Mouse (Mus musculus): ENCODE data around the gene Mgat5. TPM values are rescaled to one million over a fixed set of nuclear protein-coding genes. Genes with fewer than 3 reads are reported as not detected.

Gene Mgat5
- polyA plus RNA-seq, 1 experiment: 22.7 TPM

GRCm38 (mm10) chr1:127420795-127421194 is 216.0 kb downstream of the Mgat5 start:
- H3K27ac ChIP-seq (ENCODE audit: insufficient read depth, low read depth, low read length): no peak overlapping the region
- no peak for TF ChIP-seq CTCF (IDR thresholded peaks at IDR 0.05; ENCODE audit: low read depth, low read length)
- TF ChIP-seq POLR2A (IDR thresholded peaks at IDR 0.05; ENCODE audit: borderline replicate concordance, low read depth, low read length): no peak
- H3K4me3 ChIP-seq (ENCODE audit: insufficient read depth, low read length): no peak overlapping the region
- peaks cover 28% of the 10 kb centered on the region for H3K4me1 ChIP-seq (ENCODE audit: control insufficient read depth, insufficient read depth, low read length)

- Histone ChIP-seq H3K4me1 (ENCODE audit: control insufficient read depth, insufficient read depth, low read length) (peaks cover 16% of the 10 kb centered on the region), H3K27ac (ENCODE audit: insufficient read depth, low read depth, low read length) (no peak overlapping the region), H3K4me3 (ENCODE audit: insufficient read depth, low read length) (no peak overlapping the region)
- TF ChIP-seq POLR2A (IDR thresholded peaks at IDR 0.05; ENCODE audit: borderline replicate concordance, low read depth, low read length): no peak
- TF ChIP-seq CTCF (IDR thresholded peaks at IDR 0.05; ENCODE audit: low read depth, low read length): no peak
Measured at GRCm38 (mm10) chr1:127422565-127422964, 217.8 kb downstream of the Mgat5 start.

- 0 out of 2 replicates have a peak overlapping the region, but pooled peaks have one; percentile 3 for H3K4me3 ChIP-seq (ENCODE audit: insufficient read depth, low read length)
- H3K27ac ChIP-seq (ENCODE audit: insufficient read depth, low read depth, low read length): peak overlapping the region; percentile 10; the same call in 1 of the 2 replicates
- H3K4me1 ChIP-seq (ENCODE audit: control insufficient read depth, insufficient read depth, low read length): peaks cover 16% of the 10 kb centered on the region
- no peak for TF ChIP-seq CTCF (IDR thresholded peaks at IDR 0.05; ENCODE audit: low read depth, low read length)
Measured at GRCm38 (mm10) chr1:127425021-127425532, 220.3 kb downstream of the Mgat5 start.

DNA sequence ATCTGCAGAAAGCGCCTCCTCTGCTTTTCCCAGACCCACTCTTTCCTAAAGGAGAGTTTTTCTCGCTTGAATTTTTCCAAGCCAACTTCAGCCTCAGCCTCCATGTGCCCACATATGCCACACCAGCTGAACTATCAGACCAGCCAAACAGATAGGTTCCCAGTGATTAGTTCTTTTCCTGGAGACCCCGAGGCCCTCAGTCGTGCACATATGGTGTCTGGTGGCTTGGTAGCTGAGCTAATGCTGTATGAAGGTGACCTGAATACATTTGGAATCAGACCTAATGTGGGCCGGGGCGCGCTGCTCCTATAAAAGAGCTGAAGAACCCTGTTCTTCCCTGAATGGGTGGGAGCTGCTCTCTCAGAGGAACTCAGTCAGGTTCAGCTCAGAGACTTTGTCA is 225.5 kb downstream of the Mgat5 start:
- Histone ChIP-seq H3K4me3 (ENCODE audit: insufficient read depth, low read length) (no peak overlapping the region), H3K4me1 (ENCODE audit: control insufficient read depth, insufficient read depth, low read length) (peaks cover 3% of the 10 kb centered on the region; the same call in 1 of the 2 replicates), H3K27ac (ENCODE audit: insufficient read depth, low read depth, low read length) (no peak overlapping the region)
- TF ChIP-seq CTCF (IDR thresholded peaks at IDR 0.05; ENCODE audit: low read depth, low read length): no peak
- TF ChIP-seq POLR2A (IDR thresholded peaks at IDR 0.05; ENCODE audit: borderline replicate concordance, low read depth, low read length): no peak

DNA sequence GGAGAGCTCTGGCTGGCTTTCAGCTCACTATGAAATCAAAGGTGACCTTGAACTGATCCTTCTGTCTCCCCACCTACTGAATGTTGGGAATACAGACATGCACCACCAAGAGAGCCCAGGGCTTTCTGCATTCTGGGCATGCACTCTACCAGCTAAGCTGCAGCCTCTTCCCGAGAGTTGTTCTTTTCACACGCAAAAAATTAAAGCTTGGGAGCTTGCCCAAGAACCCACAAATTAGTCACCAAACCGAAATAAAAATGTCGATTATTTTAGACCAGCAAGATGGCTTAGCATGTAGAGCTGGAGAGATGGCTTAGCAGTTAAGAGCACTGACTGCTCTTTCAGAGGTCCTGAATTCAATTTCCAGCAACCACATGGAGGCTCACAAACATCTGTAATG is 230.0 kb downstream of the Mgat5 start:
- Histone ChIP-seq H3K4me1 (ENCODE audit: control insufficient read depth, insufficient read depth, low read length) (0 out of 2 replicates have a peak, but pooled peaks cover 2% of the 10 kb centered on the region), H3K27ac (ENCODE audit: insufficient read depth, low read depth, low read length) (no peak overlapping the region), H3K4me3 (ENCODE audit: insufficient read depth, low read length) (no peak overlapping the region)
- TF ChIP-seq CTCF (IDR thresholded peaks at IDR 0.05; ENCODE audit: low read depth, low read length) (no peak), POLR2A (IDR thresholded peaks at IDR 0.05; ENCODE audit: borderline replicate concordance, low read depth, low read length) (no peak)

- 0 out of 2 replicates have a peak, but pooled peaks cover 2% of the 10 kb centered on the region for H3K4me1 ChIP-seq (ENCODE audit: control insufficient read depth, insufficient read depth, low read length)
- H3K4me3 ChIP-seq (ENCODE audit: insufficient read depth, low read length): no peak overlapping the region
- no peak overlapping the region for H3K27ac ChIP-seq (ENCODE audit: insufficient read depth, low read depth, low read length)
- no peak for TF ChIP-seq CTCF (IDR thresholded peaks at IDR 0.05; ENCODE audit: low read depth, low read length)
Measured at GRCm38 (mm10) chr1:127437091-127437490, 232.3 kb downstream of the Mgat5 start.

DNA sequence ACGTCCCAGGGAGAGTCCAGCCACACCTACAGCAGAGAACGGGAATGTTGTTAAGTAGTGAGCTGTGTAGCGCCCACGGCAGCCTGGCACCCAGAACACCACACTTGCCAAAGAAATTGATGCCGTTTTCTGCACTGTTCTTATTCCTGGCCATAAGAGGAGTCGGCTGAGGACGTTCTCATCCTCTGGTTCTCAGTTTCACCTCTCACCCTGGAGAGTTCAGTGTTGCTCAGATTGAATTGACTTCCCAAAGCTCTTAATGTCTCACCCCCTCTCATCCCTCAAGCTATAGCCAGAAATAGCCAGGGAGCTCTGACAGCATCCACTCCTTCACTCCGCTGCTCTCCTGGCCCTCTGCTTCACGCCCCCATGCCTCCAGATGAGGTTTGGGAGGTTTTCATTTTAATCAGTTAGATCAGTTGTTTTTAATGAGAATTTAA is 234.7 kb downstream of the Mgat5 start:
- H3K4me1 ChIP-seq (ENCODE audit: control insufficient read depth, insufficient read depth, low read length): no peaks in the 10 kb centered on the region
- TF ChIP-seq POLR2A (IDR thresholded peaks at IDR 0.05; ENCODE audit: borderline replicate concordance, low read depth, low read length): no peak
- TF ChIP-seq CTCF (IDR thresholded peaks at IDR 0.05; ENCODE audit: low read depth, low read length): no peak

DNA sequence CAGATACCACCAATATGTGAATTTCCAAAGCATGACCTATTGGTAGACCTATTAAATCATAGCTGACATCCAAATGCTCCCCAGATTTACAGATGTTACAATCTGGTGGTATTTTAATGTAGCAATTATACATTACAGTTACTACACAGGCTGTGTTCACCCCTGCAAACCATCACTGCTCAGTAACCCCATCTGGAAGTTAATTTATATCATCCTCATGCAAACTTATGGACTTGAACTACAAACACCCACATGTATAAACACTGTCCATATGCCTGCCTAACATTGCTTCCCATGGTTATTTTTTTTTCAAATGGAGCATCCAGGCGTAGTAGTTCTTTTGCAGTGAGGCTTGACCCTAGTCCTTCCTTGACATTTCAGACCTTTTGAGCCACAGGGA is 236.2 kb downstream of the Mgat5 start:
- no peak overlapping the region for H3K27ac ChIP-seq (ENCODE audit: insufficient read depth, low read depth, low read length)
- TF ChIP-seq POLR2A (IDR thresholded peaks at IDR 0.05; ENCODE audit: borderline replicate concordance, low read depth, low read length) (no peak), CTCF (IDR thresholded peaks at IDR 0.05; ENCODE audit: low read depth, low read length) (no peak)
- no peak overlapping the region for H3K4me3 ChIP-seq (ENCODE audit: insufficient read depth, low read length)
- H3K4me1 ChIP-seq (ENCODE audit: control insufficient read depth, insufficient read depth, low read length): no peaks in the 10 kb centered on the region

More for the DNA sequence above, 234.7 kb downstream of the Mgat5 start:
- H3K27ac ChIP-seq (ENCODE audit: insufficient read depth, low read depth, low read length): no peak overlapping the region
- H3K4me3 ChIP-seq (ENCODE audit: insufficient read depth, low read length): no peak overlapping the region

- no peaks in the 10 kb centered on the region for H3K4me1 ChIP-seq (ENCODE audit: control insufficient read depth, insufficient read depth, low read length)
- TF ChIP-seq POLR2A (IDR thresholded peaks at IDR 0.05; ENCODE audit: borderline replicate concordance, low read depth, low read length): no peak
- no peak overlapping the region for H3K4me3 ChIP-seq (ENCODE audit: insufficient read depth, low read length)
Measured at GRCm38 (mm10) chr1:127441736-127442135, 236.9 kb downstream of the Mgat5 start.

GRCm38 (mm10) chr1:127442880-127443877 is 238.4 kb downstream of the Mgat5 start:
- TF ChIP-seq CTCF (IDR thresholded peaks at IDR 0.05; ENCODE audit: low read depth, low read length) (no peak), POLR2A (IDR thresholded peaks at IDR 0.05; ENCODE audit: borderline replicate concordance, low read depth, low read length) (no peak)

More at GRCm38 (mm10) chr1:127441736-127442135, 236.9 kb downstream of the Mgat5 start:
- H3K27ac ChIP-seq (ENCODE audit: insufficient read depth, low read depth, low read length): no peak overlapping the region

More at GRCm38 (mm10) chr1:127442880-127443877, 238.4 kb downstream of the Mgat5 start:
- H3K27ac ChIP-seq (ENCODE audit: insufficient read depth, low read depth, low read length): no peak overlapping the region
- no peaks in the 10 kb centered on the region for H3K4me1 ChIP-seq (ENCODE audit: control insufficient read depth, insufficient read depth, low read length)
- H3K4me3 ChIP-seq (ENCODE audit: insufficient read depth, low read length): no peak overlapping the region
